Mouse (Mus musculus): Measurements from ENCODE around the gene Plekhj1. TPM values are rescaled to one million over a fixed set of nuclear protein-coding genes. Genes with fewer than 3 reads are reported as not detected.

The Plekhj1 gene
- polyA plus RNA-seq, 1 experiment = 41.8 TPM

- H3K27me3 ChIP-seq (ENCODE audit: control insufficient read depth, insufficient read depth, low read length) = peaks cover 21% of the 10 kb centered on the region
- TF ChIP-seq CTCF (IDR thresholded peaks at IDR 0.05; ENCODE audit: extremely low read depth, insufficient read length, insufficient replicate concordance, low read depth, low read length) = no peak
- no peak for TF ChIP-seq POLR2A (IDR thresholded peaks at IDR 0.05; ENCODE audit: low read depth, low read length)
- H3K4me1 ChIP-seq (ENCODE audit: control insufficient read depth, insufficient read depth, insufficient read length, low read length) = peaks cover 4% of the 10 kb centered on the region
- 82% methylated on average over 2 of the region's 2 CpGs for WGBS
- H3K4me3 ChIP-seq (ENCODE audit: low read depth, low read length) = no peak overlapping the region
- H3K27ac ChIP-seq (ENCODE audit: insufficient read depth, low read depth, low read length) = no peak overlapping the region
- no peaks in the 10 kb centered on the region for H3K36me3 ChIP-seq (ENCODE audit: control insufficient read depth, insufficient read depth, low read length)
These were observed 43.3 kb upstream of the Plekhj1 start for GRCm38 (mm10) chr10:80841685-80842084.

GRCm38 (mm10) chr10:80839848-80840247 is 41.4 kb upstream of the Plekhj1 start:
- peaks cover 30% of the 10 kb centered on the region for H3K27me3 ChIP-seq (ENCODE audit: control insufficient read depth, insufficient read depth, low read length)
- no peaks in the 10 kb centered on the region for H3K36me3 ChIP-seq (ENCODE audit: control insufficient read depth, insufficient read depth, low read length)
- WGBS = 56% methylated on average over 6 of the region's 6 CpGs
- H3K27ac ChIP-seq (ENCODE audit: insufficient read depth, low read depth, low read length) = no peak overlapping the region
- TF ChIP-seq POLR2A (IDR thresholded peaks at IDR 0.05; ENCODE audit: low read depth, low read length) = no peak
- TF ChIP-seq CTCF (IDR thresholded peaks at IDR 0.05; ENCODE audit: extremely low read depth, insufficient read length, insufficient replicate concordance, low read depth, low read length) = no peak
- no peak overlapping the region for H3K4me3 ChIP-seq (ENCODE audit: low read depth, low read length)
- H3K4me1 ChIP-seq (ENCODE audit: control insufficient read depth, insufficient read depth, insufficient read length, low read length) = peaks cover 4% of the 10 kb centered on the region

GRCm38 (mm10) chr10:80838346-80838912 is 40.0 kb upstream of the Plekhj1 start:
- WGBS = 43% methylated on average over 2 of the region's 2 CpGs
- no peak for TF ChIP-seq POLR2A (IDR thresholded peaks at IDR 0.05; ENCODE audit: low read depth, low read length)
- TF ChIP-seq CTCF (IDR thresholded peaks at IDR 0.05; ENCODE audit: extremely low read depth, insufficient read length, insufficient replicate concordance, low read depth, low read length) = no peak
- H3K4me3 ChIP-seq (ENCODE audit: low read depth, low read length) = no peak overlapping the region
- H3K27ac ChIP-seq (ENCODE audit: insufficient read depth, low read depth, low read length) = no peak overlapping the region
- H3K4me1 ChIP-seq (ENCODE audit: control insufficient read depth, insufficient read depth, insufficient read length, low read length) = no peaks in the 10 kb centered on the region; the same call in 1 of the 2 replicates
- no peaks in the 10 kb centered on the region for H3K36me3 ChIP-seq (ENCODE audit: control insufficient read depth, insufficient read depth, low read length)
- peaks cover 31% of the 10 kb centered on the region for H3K27me3 ChIP-seq (ENCODE audit: control insufficient read depth, insufficient read depth, low read length)

- 32% methylated on average over 2 of the region's 2 CpGs for WGBS
- TF ChIP-seq CTCF (IDR thresholded peaks at IDR 0.05; ENCODE audit: extremely low read depth, insufficient read length, insufficient replicate concordance, low read depth, low read length) (no peak), POLR2A (IDR thresholded peaks at IDR 0.05; ENCODE audit: low read depth, low read length) (no peak)
These were observed 39.4 kb upstream of the Plekhj1 start for GRCm38 (mm10) chr10:80837827-80838226.

GRCm38 (mm10) chr10:80836949-80837379 is 38.5 kb upstream of the Plekhj1 start:
- Histone ChIP-seq H3K27ac (ENCODE audit: insufficient read depth, low read depth, low read length) (no peak overlapping the region), H3K36me3 (ENCODE audit: control insufficient read depth, insufficient read depth, low read length) (no peaks in the 10 kb centered on the region), H3K27me3 (ENCODE audit: control insufficient read depth, insufficient read depth, low read length) (peaks cover 22% of the 10 kb centered on the region), H3K4me3 (ENCODE audit: low read depth, low read length) (no peak overlapping the region), H3K4me1 (ENCODE audit: control insufficient read depth, insufficient read depth, insufficient read length, low read length) (no peaks in the 10 kb centered on the region; the same call in 1 of the 2 replicates)
- TF ChIP-seq CTCF (IDR thresholded peaks at IDR 0.05; ENCODE audit: extremely low read depth, insufficient read length, insufficient replicate concordance, low read depth, low read length) (no peak), POLR2A (IDR thresholded peaks at IDR 0.05; ENCODE audit: low read depth, low read length) (no peak)
- 37% methylated on average over 7 of the region's 7 CpGs for WGBS

More at GRCm38 (mm10) chr10:80837827-80838226, 39.4 kb upstream of the Plekhj1 start:
- H3K27me3 ChIP-seq (ENCODE audit: control insufficient read depth, insufficient read depth, low read length) = peaks cover 25% of the 10 kb centered on the region
- H3K27ac ChIP-seq (ENCODE audit: insufficient read depth, low read depth, low read length) = no peak overlapping the region
- H3K36me3 ChIP-seq (ENCODE audit: control insufficient read depth, insufficient read depth, low read length) = no peaks in the 10 kb centered on the region
- no peaks in the 10 kb centered on the region; the same call in 1 of the 2 replicates for H3K4me1 ChIP-seq (ENCODE audit: control insufficient read depth, insufficient read depth, insufficient read length, low read length)
- no peak overlapping the region for H3K4me3 ChIP-seq (ENCODE audit: low read depth, low read length)

- Histone ChIP-seq H3K27me3 (ENCODE audit: control insufficient read depth, insufficient read depth, low read length) (peaks cover 22% of the 10 kb centered on the region), H3K27ac (ENCODE audit: insufficient read depth, low read depth, low read length) (no peak overlapping the region), H3K36me3 (ENCODE audit: control insufficient read depth, insufficient read depth, low read length) (no peaks in the 10 kb centered on the region), H3K4me3 (ENCODE audit: low read depth, low read length) (no peak overlapping the region), H3K4me1 (ENCODE audit: control insufficient read depth, insufficient read depth, insufficient read length, low read length) (peaks cover 4% of the 10 kb centered on the region)
- 46% methylated on average over 30 of the region's 30 CpGs for WGBS
- no peak for TF ChIP-seq CTCF (IDR thresholded peaks at IDR 0.05; ENCODE audit: extremely low read depth, insufficient read length, insufficient replicate concordance, low read depth, low read length)
- TF ChIP-seq POLR2A (IDR thresholded peaks at IDR 0.05; ENCODE audit: low read depth, low read length) = no peak
These were observed 37.2 kb upstream of the Plekhj1 start for GRCm38 (mm10) chr10:80835617-80836016.

- TF ChIP-seq POLR2A (IDR thresholded peaks at IDR 0.05; ENCODE audit: low read depth, low read length) = no peak
- no peak for TF ChIP-seq CTCF (IDR thresholded peaks at IDR 0.05; ENCODE audit: extremely low read depth, insufficient read length, insufficient replicate concordance, low read depth, low read length)
- H3K27ac ChIP-seq (ENCODE audit: insufficient read depth, low read depth, low read length) = no peak overlapping the region
- WGBS = 59% methylated on average over 7 of the region's 7 CpGs
These were observed 34.4 kb upstream of the Plekhj1 start for GRCm38 (mm10) chr10:80832818-80833217.

More at GRCm38 (mm10) chr10:80832818-80833217, 34.4 kb upstream of the Plekhj1 start:
- peaks cover 23% of the 10 kb centered on the region for H3K4me1 ChIP-seq (ENCODE audit: control insufficient read depth, insufficient read depth, insufficient read length, low read length)
- H3K4me3 ChIP-seq (ENCODE audit: low read depth, low read length) = no peak overlapping the region
- peaks cover 19% of the 10 kb centered on the region for H3K36me3 ChIP-seq (ENCODE audit: control insufficient read depth, insufficient read depth, low read length)
- peaks cover 22% of the 10 kb centered on the region for H3K27me3 ChIP-seq (ENCODE audit: control insufficient read depth, insufficient read depth, low read length)
